Mouse (Mus musculus): ENCODE results near the gene Ptprk. TPM values are rescaled to one million over a fixed set of nuclear protein-coding genes. Genes with fewer than 3 reads are reported as not detected.

Ptprk gene
- polyA plus RNA-seq, 1 experiment from 2014 or later, result 27.2 TPM

DNA sequence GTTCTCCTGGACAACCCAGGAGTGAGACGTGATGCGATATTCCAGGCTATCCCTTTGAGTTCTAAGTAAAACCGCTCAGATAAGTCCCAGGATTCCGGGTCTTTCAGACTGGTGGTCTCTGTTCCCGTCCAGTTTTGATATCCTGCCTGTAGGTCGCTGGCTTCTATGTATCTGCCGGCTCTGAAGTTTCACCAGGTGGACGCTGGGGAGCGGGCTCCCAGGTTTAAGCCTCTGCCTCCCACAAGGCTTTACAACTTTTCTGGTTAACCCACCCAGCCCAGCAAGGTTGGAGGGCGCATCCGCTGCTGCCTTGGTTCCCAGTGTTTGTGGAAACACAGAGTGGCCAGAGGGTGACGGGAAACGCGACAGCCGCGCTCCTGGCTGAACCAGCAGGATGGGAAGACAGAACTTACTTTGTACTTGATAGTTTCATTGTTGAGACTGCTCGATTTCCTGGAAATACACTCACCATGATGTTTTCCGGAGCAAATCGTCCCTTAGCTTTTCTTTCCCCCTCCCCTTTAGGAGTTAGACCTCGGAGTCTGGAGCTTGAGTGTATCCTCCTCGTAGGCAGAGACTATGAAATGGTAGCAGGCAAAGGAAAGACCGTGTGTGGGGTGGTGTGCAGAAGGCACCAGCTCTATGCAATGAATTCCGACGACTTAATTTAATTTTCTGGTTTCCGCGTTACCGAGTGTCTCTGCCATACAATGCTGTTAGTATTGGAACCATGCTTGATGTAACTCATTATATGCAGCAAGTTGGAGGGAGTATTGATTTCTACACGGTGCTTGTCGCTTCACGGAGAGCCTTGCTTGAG lies 1.6 kb downstream of the Ptprk start:
- peak overlapping the region; percentile 72 for H3K4me2 ChIP-seq (ENCODE audit: low read depth)
- H3K27ac ChIP-seq (ENCODE audit: low read depth, low read length), result 0 out of 2 replicates have a peak overlapping the region, but pooled peaks have one; percentile 27
- H3K4me1 ChIP-seq (ENCODE audit: control insufficient read depth, insufficient read depth, low read length), result 0 out of 2 replicates have a peak, but pooled peaks cover 4% of the 10 kb centered on the region
- no peaks in the 10 kb centered on the region for H3K36me3 ChIP-seq (ENCODE audit: control insufficient read depth, insufficient read depth, low read length)
- peak; percentile 54 for DNase-seq (ENCODE audit: low spot score)
- H3K4me3 ChIP-seq (ENCODE audit: low read depth, low read length), result peak overlapping the region; percentile 70
- ATAC-seq (ENCODE audit: insufficient read depth, low FRiP score, low TSS enrichment), result no peak
- WGBS, result 5% methylated on average over 30 of the region's 30 CpGs
- H3K9me3 ChIP-seq (ENCODE audit: control insufficient read depth, low read length), result no peaks in the 10 kb centered on the region
- no peaks in the 10 kb centered on the region for H3K27me3 ChIP-seq (ENCODE audit: control insufficient read depth, insufficient read depth, low read length)
- peak overlapping the region; percentile 93 for H3K9ac ChIP-seq (ENCODE audit: low read length)

DNA sequence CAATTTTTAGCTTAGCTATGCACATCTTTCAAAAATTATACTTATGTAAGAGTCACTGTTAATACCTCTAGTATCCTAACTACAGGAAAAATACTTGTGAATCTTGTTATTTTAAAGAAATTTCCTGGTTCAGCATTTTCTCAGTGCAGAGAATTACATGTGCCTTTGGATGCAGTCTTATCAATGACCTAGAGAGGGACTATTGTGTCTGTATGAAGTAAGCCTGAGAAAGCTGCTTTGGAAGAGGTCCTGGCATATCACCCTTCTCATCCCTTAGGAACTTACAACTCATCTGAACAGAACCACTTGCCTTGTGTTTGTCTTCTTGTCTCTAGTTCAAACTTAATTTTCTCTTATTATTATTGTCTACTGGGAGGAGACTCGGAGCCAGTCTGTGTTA lies 3.6 kb downstream of the Ptprk start:
- DNase-seq (ENCODE audit: low spot score) (no peak), ATAC-seq (ENCODE audit: insufficient read depth, low FRiP score, low TSS enrichment) (no peak)
- Histone ChIP-seq H3K4me1 (ENCODE audit: control insufficient read depth, insufficient read depth, low read length) (0 out of 2 replicates have a peak, but pooled peaks cover 4% of the 10 kb centered on the region), H3K27me3 (ENCODE audit: control insufficient read depth, insufficient read depth, low read length) (no peaks in the 10 kb centered on the region), H3K9me3 (ENCODE audit: control insufficient read depth, low read length) (no peaks in the 10 kb centered on the region), H3K9ac (ENCODE audit: low read length) (no peak overlapping the region), H3K4me3 (ENCODE audit: low read depth, low read length) (no peak overlapping the region), H3K27ac (ENCODE audit: low read depth, low read length) (no peak overlapping the region), H3K4me2 (ENCODE audit: low read depth) (no peak overlapping the region), H3K36me3 (ENCODE audit: control insufficient read depth, insufficient read depth, low read length) (no peaks in the 10 kb centered on the region)
- 83% methylated on average over 1 of the region's 1 CpGs for WGBS

DNA sequence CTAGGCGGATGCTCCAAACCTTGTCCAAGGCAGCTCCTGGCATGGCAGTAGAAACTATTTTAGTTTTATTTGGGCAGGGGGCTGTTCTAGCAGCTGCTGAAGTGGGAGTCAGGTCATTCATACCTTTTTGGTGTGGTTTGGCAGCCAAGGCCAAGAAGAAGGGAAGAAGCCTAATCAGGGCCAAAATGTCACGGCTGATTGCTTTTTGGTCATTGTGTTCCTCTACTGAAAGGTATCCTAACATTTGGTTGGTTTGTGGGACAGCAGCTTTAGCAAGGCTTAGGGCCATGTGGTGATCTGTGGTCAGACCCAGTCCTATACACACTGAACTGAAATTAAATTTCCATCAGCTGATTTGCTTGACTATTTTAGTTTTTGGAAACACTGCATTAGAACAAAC lies 6.6 kb downstream of the Ptprk start:
- no peak for DNase-seq (ENCODE audit: low spot score)
- Histone ChIP-seq H3K36me3 (ENCODE audit: control insufficient read depth, insufficient read depth, low read length) (no peaks in the 10 kb centered on the region), H3K27me3 (ENCODE audit: control insufficient read depth, insufficient read depth, low read length) (no peaks in the 10 kb centered on the region), H3K9ac (ENCODE audit: low read length) (no peak overlapping the region), H3K9me3 (ENCODE audit: control insufficient read depth, low read length) (no peaks in the 10 kb centered on the region), H3K4me2 (ENCODE audit: low read depth) (no peak overlapping the region), H3K4me1 (ENCODE audit: control insufficient read depth, insufficient read depth, low read length) (no peaks in the 10 kb centered on the region), H3K4me3 (ENCODE audit: low read depth, low read length) (no peak overlapping the region), H3K27ac (ENCODE audit: low read depth, low read length) (no peak overlapping the region)
- ATAC-seq (ENCODE audit: insufficient read depth, low FRiP score, low TSS enrichment), result no peak
- WGBS, result 92% methylated on average over 2 of the region's 2 CpGs

DNA sequence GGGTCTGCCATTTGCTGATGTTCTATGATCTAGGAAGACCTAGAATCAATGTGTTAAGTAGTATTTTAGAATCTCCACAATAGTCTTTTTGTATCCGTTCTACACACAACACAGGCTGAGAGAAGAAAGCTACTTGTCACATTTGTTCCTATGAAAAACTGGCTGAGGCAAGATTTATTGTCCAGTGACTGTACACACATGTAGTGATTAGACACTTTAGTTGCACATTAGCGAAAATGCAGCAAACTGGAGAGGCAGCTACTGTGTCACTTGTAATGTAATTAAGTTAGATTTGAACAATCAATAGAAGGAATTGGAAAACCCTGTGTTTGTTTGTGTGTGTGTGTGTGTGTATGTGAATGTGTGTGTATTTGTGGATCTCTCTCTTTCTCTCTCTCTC lies 8.6 kb downstream of the Ptprk start:
- Histone ChIP-seq H3K4me1 (ENCODE audit: control insufficient read depth, insufficient read depth, low read length) (no peaks in the 10 kb centered on the region), H3K4me3 (ENCODE audit: low read depth, low read length) (no peak overlapping the region), H3K27me3 (ENCODE audit: control insufficient read depth, insufficient read depth, low read length) (no peaks in the 10 kb centered on the region), H3K36me3 (ENCODE audit: control insufficient read depth, insufficient read depth, low read length) (no peaks in the 10 kb centered on the region), H3K9me3 (ENCODE audit: control insufficient read depth, low read length) (no peaks in the 10 kb centered on the region), H3K4me2 (ENCODE audit: low read depth) (no peak overlapping the region), H3K27ac (ENCODE audit: low read depth, low read length) (no peak overlapping the region), H3K9ac (ENCODE audit: low read length) (no peak overlapping the region)
- ATAC-seq (ENCODE audit: insufficient read depth, low FRiP score, low TSS enrichment) (no peak), DNase-seq (ENCODE audit: low spot score) (no peak)
- WGBS, result 82% methylated on average over 2 of the region's 2 CpGs

DNA sequence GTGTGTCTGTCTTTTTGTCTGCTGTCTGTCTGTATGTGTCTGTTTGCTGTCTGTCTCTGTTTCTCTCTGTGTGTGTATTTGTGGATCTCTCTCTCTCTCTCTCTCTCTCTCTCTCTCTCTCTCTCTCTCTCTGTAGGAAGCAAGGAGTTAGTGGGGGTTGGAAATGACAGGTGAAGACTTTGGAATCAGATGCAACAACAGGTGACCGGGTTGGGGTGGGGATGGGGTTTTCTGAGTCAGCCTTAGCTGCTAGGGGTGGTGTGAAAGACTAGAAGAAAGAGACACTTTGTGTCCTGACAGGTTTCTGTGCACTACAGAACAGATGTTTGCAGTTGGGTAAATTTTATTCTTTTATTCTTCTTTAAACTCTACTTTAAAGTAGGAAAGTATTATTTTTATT lies 9.0 kb downstream of the Ptprk start:
- H3K4me3 ChIP-seq (ENCODE audit: low read depth, low read length), result no peak overlapping the region
- no peaks in the 10 kb centered on the region for H3K36me3 ChIP-seq (ENCODE audit: control insufficient read depth, insufficient read depth, low read length)
- H3K27ac ChIP-seq (ENCODE audit: low read depth, low read length), result no peak overlapping the region
- WGBS, result 80% methylated on average over 1 of the region's 1 CpGs
- H3K4me2 ChIP-seq (ENCODE audit: low read depth), result no peak overlapping the region
- H3K9ac ChIP-seq (ENCODE audit: low read length), result no peak overlapping the region
- H3K4me1 ChIP-seq (ENCODE audit: control insufficient read depth, insufficient read depth, low read length), result no peaks in the 10 kb centered on the region
- no peaks in the 10 kb centered on the region for H3K27me3 ChIP-seq (ENCODE audit: control insufficient read depth, insufficient read depth, low read length)
- ATAC-seq (ENCODE audit: insufficient read depth, low FRiP score, low TSS enrichment), result no peak
- no peaks in the 10 kb centered on the region for H3K9me3 ChIP-seq (ENCODE audit: control insufficient read depth, low read length)
- no peak for DNase-seq (ENCODE audit: low spot score)

DNA sequence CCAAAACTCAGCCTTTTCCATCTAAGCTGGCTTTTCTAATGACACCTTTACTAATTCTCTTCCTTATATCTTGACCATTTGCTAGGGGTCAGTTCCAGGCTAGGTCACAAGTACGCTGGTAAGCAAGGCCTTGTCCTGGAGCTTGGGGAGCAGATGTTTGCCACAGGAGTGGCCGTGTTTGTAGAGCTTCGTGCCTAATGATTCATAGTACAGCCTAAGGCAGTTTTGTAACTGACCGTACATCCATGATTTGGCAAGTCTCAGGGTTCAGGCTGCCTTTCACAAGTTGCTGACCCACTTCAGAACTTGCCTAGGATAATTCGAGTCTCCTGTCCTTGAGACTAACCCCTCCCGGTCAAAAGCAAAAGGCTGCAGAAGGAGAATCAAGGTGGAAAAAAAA lies 12.7 kb downstream of the Ptprk start:
- H3K27ac ChIP-seq (ENCODE audit: low read depth, low read length), result no peak overlapping the region
- no peaks in the 10 kb centered on the region for H3K4me1 ChIP-seq (ENCODE audit: control insufficient read depth, insufficient read depth, low read length)
- 45% methylated on average over 6 of the region's 6 CpGs for WGBS

DNA sequence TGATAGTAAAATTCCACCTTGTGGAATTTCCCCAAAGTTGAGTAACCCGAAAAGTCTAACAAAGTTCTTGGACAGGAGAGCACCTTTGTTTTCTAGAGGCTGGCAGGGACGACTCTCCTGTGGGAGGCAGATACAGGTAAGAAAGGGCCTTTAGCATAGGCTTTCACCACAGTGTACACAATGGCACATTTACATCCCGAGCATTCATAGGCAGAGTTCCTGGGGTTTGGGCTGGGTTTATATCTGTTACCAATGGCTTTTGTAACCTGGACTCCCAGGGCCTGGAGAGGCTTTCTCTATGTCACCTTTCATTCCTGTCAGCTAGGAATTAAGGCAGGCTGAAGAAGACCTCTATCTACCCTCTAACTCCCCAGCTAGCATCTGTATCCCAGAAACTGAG lies 13.1 kb downstream of the Ptprk start:
- Histone ChIP-seq H3K27ac (ENCODE audit: low read depth, low read length) (no peak overlapping the region), H3K36me3 (ENCODE audit: control insufficient read depth, insufficient read depth, low read length) (no peaks in the 10 kb centered on the region), H3K4me3 (ENCODE audit: low read depth, low read length) (no peak overlapping the region), H3K9me3 (ENCODE audit: control insufficient read depth, low read length) (no peaks in the 10 kb centered on the region), H3K9ac (ENCODE audit: low read length) (no peak overlapping the region), H3K4me2 (ENCODE audit: low read depth) (no peak overlapping the region), H3K27me3 (ENCODE audit: control insufficient read depth, insufficient read depth, low read length) (no peaks in the 10 kb centered on the region), H3K4me1 (ENCODE audit: control insufficient read depth, insufficient read depth, low read length) (no peaks in the 10 kb centered on the region)
- no peak for ATAC-seq (ENCODE audit: insufficient read depth, low FRiP score, low TSS enrichment)
- DNase-seq (ENCODE audit: low spot score), result no peak
- 66% methylated on average over 3 of the region's 3 CpGs for WGBS

More for the DNA sequence above, 12.7 kb downstream of the Ptprk start:
- DNase-seq (ENCODE audit: low spot score), result no peak
- Histone ChIP-seq H3K4me3 (ENCODE audit: low read depth, low read length) (no peak overlapping the region), H3K9ac (ENCODE audit: low read length) (no peak overlapping the region), H3K4me2 (ENCODE audit: low read depth) (no peak overlapping the region), H3K36me3 (ENCODE audit: control insufficient read depth, insufficient read depth, low read length) (no peaks in the 10 kb centered on the region), H3K9me3 (ENCODE audit: control insufficient read depth, low read length) (no peaks in the 10 kb centered on the region), H3K27me3 (ENCODE audit: control insufficient read depth, insufficient read depth, low read length) (no peaks in the 10 kb centered on the region)
- ATAC-seq (ENCODE audit: insufficient read depth, low FRiP score, low TSS enrichment), result no peak

DNA sequence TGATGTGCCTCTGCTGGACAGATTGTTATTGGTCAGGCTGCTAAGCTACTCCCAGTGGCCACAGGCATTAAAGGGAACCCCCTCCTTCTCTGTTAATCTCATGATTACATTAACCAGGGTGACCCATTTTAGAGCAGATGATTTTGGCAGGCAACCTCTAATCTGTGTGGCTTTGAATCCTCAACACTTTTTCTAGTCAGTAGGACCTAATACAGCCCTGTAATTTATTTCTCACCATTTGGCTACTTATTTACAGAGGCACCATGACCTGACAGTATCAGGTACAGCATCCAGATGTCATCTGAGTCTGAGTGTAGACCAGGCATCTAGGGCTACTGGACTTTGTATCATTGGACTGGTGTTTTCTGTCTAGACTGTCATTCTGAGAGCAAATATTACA lies 21.4 kb downstream of the Ptprk start:
- H3K4me1 ChIP-seq (ENCODE audit: control insufficient read depth, insufficient read depth, low read length), result no peaks in the 10 kb centered on the region
- H3K27me3 ChIP-seq (ENCODE audit: control insufficient read depth, insufficient read depth, low read length), result no peaks in the 10 kb centered on the region
- no peak overlapping the region for H3K27ac ChIP-seq (ENCODE audit: low read depth, low read length)
- DNase-seq (ENCODE audit: low spot score) (no peak), ATAC-seq (ENCODE audit: insufficient read depth, low FRiP score, low TSS enrichment) (no peak)
- H3K9me3 ChIP-seq (ENCODE audit: control insufficient read depth, low read length), result no peaks in the 10 kb centered on the region
- H3K36me3 ChIP-seq (ENCODE audit: control insufficient read depth, insufficient read depth, low read length), result no peaks in the 10 kb centered on the region
- H3K4me2 ChIP-seq (ENCODE audit: low read depth), result no peak overlapping the region
- H3K4me3 ChIP-seq (ENCODE audit: low read depth, low read length), result no peak overlapping the region
- H3K9ac ChIP-seq (ENCODE audit: low read length), result no peak overlapping the region

DNA sequence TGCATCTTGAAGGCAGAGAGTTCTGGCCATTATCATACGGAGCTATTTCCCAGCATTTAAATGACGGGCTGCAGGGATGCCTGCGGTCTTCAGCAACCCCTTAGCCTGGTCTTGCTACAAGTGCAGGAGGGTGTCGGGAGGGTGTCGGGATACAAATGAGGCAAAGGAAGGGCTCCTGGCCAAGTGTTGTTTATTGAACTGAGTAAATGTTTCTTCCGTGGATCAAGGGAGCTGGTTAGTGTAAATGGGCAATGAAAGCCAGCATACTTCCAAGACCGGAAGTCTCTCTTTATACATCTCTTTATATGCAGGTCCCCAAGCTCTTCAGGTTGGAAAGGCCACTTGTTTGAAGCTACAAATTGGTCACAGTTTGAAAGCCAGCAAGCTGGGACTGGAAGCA lies 23.0 kb downstream of the Ptprk start:
- no peaks in the 10 kb centered on the region for H3K36me3 ChIP-seq (ENCODE audit: control insufficient read depth, insufficient read depth, low read length)
- H3K4me2 ChIP-seq (ENCODE audit: low read depth), result no peak overlapping the region
- no peak overlapping the region for H3K4me3 ChIP-seq (ENCODE audit: low read depth, low read length)
- no peak overlapping the region for H3K27ac ChIP-seq (ENCODE audit: low read depth, low read length)
- no peak for ATAC-seq (ENCODE audit: insufficient read depth, low FRiP score, low TSS enrichment)
- no peak overlapping the region for H3K9ac ChIP-seq (ENCODE audit: low read length)
- 47% methylated on average over 7 of the region's 7 CpGs for WGBS
- DNase-seq (ENCODE audit: low spot score), result no peak
- H3K4me1 ChIP-seq (ENCODE audit: control insufficient read depth, insufficient read depth, low read length), result no peaks in the 10 kb centered on the region
- no peaks in the 10 kb centered on the region for H3K9me3 ChIP-seq (ENCODE audit: control insufficient read depth, low read length)
- no peaks in the 10 kb centered on the region for H3K27me3 ChIP-seq (ENCODE audit: control insufficient read depth, insufficient read depth, low read length)
